Comparison of ENCODE assay signal across 8 mouse cellular contexts in the genomic region with DNA sequence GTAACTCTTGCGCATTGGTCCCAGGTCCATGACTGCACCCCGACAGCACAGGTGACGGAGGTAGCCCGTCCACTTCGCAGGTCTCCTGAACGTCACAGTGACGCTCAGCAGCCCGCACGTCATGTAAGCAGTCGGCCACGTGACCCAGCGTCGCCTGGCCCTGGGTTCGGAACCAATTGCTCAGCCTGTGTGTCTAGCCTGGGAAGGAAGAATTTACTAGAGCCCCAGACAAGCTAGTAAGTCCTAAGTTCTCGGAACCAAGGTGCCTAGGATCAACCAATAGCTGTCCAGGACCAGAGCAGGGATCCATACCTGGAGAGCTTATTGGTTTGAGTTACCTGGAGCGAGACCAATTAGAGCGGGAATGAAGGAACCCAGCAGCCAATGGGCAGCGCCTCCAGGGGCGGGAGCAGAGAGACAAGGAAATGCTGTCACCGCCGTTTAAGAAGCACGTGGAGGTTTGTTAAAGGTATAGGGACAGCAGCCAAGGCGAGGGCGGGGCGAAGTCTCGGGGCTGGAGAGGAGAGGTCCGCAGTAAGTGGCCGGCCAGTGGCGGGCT. TPM values are rescaled to one million over a fixed set of nuclear protein-coding genes. Genes with fewer than 3 reads are reported as not detected.
DNase-seq lines count a peak whose midpoint lies in the region; ATAC-seq lines count a peak whose summit lies in the region.

Gene Pnpo, minus strand, starts transcription at position 241 of the 559 bp plus-strand sequence.

- H3K4me2 ChIP-seq in hindbrain, embryonic 12.5 days (replicated peaks) = peak within 1 kb of the TSS; percentile 80

- H3K27ac ChIP-seq in hindbrain, embryonic 12.5 days = no peak within 1 kb of the TSS

- peak; percentile 97 for ATAC-seq in hindbrain, embryonic 12.5 days (ENCODE audit: low FRiP score)

- peak within 1 kb of the TSS; percentile 54 for H3K4me3 ChIP-seq in hindbrain, embryonic 12.5 days

- peak; percentile 91 for DNase-seq in NIH3T3 (ENCODE audit: low read depth)
- peak; percentile 95 to 96 for DNase-seq in cerebellum, postnatal 10 days
- DNase-seq in frontal cortex, postnatal 10 days (ENCODE audit: low spot score in 2 of 2) = peak; percentile 91 to 94
- DNase-seq in layer of hippocampus, postnatal 14 days (ENCODE audit: low spot score in 2 of 2) = peak; percentile 85 to 96
- DNase-seq in lung, postnatal 14 days = peak; percentile 89
- peak; percentile 84 for DNase-seq in retina, adult 2 months (ENCODE audit: low read depth, low spot score)
- peak; percentile 86 to 92 for DNase-seq in thymus, postnatal 36 days

- H3K9me3 ChIP-seq in hindbrain, embryonic 12.5 days (replicated peaks) = no peaks in the 10 kb centered on the region

- H3K4me1 ChIP-seq in hindbrain, embryonic 12.5 days = peaks cover 13% of the 10 kb centered on the region

- under 1% methylated on average over 29 of the region's 29 CpGs for WGBS in hindbrain, embryonic 12.5 days

- no peaks in the 10 kb centered on the region for H3K27me3 ChIP-seq in hindbrain, embryonic 12.5 days

- H3K9ac ChIP-seq in hindbrain, embryonic 12.5 days = peak within 1 kb of the TSS; percentile 61

- no peaks in the 10 kb centered on the region for H3K36me3 ChIP-seq in hindbrain, embryonic 12.5 days

RNA-seq across cellular contexts. Expression of gene Pnpo, which starts in this region (rescaled TPM):
- 21.5 and 22.5 TPM in 2 replicates for polyA plus RNA-seq in hindbrain, embryonic 12.5 days (2016; fragmentation: Nextera tagmentation; extraction: Ambion mirVana)
- 10 to 100 TPM; 33.0 to 36.7 TPM for total RNA-seq in layer of hippocampus, postnatal 14 days (2021)
